ENCODE assay signal across 9 mouse cellular contexts in the genomic region with DNA sequence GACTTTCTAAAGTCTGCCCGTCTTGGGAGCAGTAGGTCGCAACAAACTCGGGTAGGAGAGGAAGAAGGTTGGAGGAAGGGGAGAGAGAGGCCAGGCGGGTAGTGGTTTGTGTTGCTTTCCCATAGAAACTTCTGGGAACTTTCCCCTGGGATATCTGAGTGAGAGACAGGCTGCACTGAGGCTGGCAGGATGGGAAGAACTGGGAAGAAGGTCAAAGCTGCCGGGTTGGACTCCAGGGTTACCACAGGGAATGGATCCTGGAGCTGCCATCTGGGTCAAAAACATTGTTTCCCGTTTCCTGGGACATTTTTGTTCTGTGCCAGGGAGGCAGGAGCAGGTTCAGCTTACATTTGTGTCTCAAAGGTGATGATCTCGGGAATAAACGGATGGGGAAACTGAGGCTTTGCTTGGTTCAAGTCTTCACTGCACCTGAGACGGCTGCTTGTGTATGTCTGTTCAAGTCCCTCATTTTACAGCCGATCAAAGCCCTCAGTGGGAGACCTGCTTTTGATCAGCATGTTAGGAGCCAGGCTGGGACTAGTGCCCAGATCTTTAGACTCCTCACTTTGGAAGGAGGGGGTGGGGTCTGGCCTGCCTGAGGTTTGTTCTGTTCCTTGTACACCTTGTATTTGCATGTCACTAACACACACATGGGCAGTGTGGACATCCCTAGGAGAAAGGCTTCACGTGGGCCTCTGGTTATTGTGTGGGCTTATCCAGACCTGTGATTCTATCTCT. TPM values are rescaled to one million over a fixed set of nuclear protein-coding genes. Genes with fewer than 3 reads are reported as not detected.
DNase-seq lines count a peak whose midpoint lies in the region; ATAC-seq and TF ChIP-seq lines count a peak whose summit lies in the region.
"Had no signal": no experiment of that assay in that cellular context is flagged by ENCODE, and none has a peak within 500 bp of the region (broad histone marks: within the 10 kb centered on the region; RNA-seq: fewer than 3 reads in every experiment).

No protein-coding gene starts in this region.

- peaks cover 14% of the 10 kb centered on the region; the same call in 1 of the 2 replicates for H3K27me3 ChIP-seq in lung, embryonic 16.5 days (ENCODE audit: control insufficient read depth, insufficient read depth, low read depth, low read length)
- peaks cover 20% of the 10 kb centered on the region for H3K27me3 ChIP-seq in limb, embryonic 14.5 days (ENCODE audit: control insufficient read depth, insufficient read depth, low read length)

- H3K4me2 ChIP-seq in lung, embryonic 16.5 days (ENCODE audit: low read depth, low read length) = peak overlapping the region; percentile 62
- H3K4me2 ChIP-seq in limb, embryonic 14.5 days (replicated peaks; ENCODE audit: low read depth, low read length, severe bottlenecking) = peak overlapping the region; percentile 56

- H3K27ac ChIP-seq in lung, embryonic 16.5 days (ENCODE audit: low read length) = no peak overlapping the region
- no peak overlapping the region for H3K27ac ChIP-seq in limb, embryonic 14.5 days (replicated peaks; ENCODE audit: low read depth, low read length)

- H3K36me3 ChIP-seq in lung, embryonic 16.5 days (ENCODE audit: control insufficient read depth, insufficient read depth, low read length) = no peaks in the 10 kb centered on the region
- H3K36me3 ChIP-seq in limb, embryonic 14.5 days (ENCODE audit: control insufficient read depth, insufficient read depth, low read length) = no peaks in the 10 kb centered on the region

- peak; percentile 30 for DNase-seq in adrenal gland, postnatal 10 days
- no peak for DNase-seq in adrenal gland, postnatal 4 days (ENCODE audit: low spot score in 2 of 2)
- no peak for DNase-seq in lung, postnatal 36 days
- DNase-seq in limb, embryonic 14.5 days (ENCODE audit: low spot score) = peak; percentile 22
- DNase-seq in Muller cell, postnatal 12 days (ENCODE audit: inconsistent ontology term) = no peak
- no peak for DNase-seq in kidney, postnatal 4 days
- no peak for DNase-seq in cerebellum, adult 9-10 months
- DNase-seq: gastrocnemius, postnatal 14 days had no signal

- H3K9me3 ChIP-seq in lung, embryonic 16.5 days (ENCODE audit: control insufficient read depth, low read length) = no peaks in the 10 kb centered on the region
- H3K9me3 ChIP-seq in limb, embryonic 14.5 days (ENCODE audit: control insufficient read depth, low read length) = no peaks in the 10 kb centered on the region

- H3K4me3 ChIP-seq in lung, embryonic 16.5 days (ENCODE audit: low read length) = peak overlapping the region; percentile 41
- H3K4me3 ChIP-seq in limb, embryonic 14.5 days (replicated peaks; ENCODE audit: low read length) = 0 out of 2 replicates have a peak overlapping the region, but pooled peaks have one; percentile 34

- TF ChIP-seq POLR2A in limb, embryonic 14.5 days (IDR thresholded peaks at IDR 0.05; ENCODE audit: borderline replicate concordance, extremely low read depth, insufficient read depth, insufficient read length) = no peak

- 0 out of 2 replicates have a peak overlapping the region, but pooled peaks have one; percentile 30 for H3K9ac ChIP-seq in lung, embryonic 16.5 days (ENCODE audit: low read length)
- H3K9ac ChIP-seq in limb, embryonic 14.5 days (ENCODE audit: low read depth, low read length, severe bottlenecking) = no peak overlapping the region

- no peak for ATAC-seq in lung, embryonic 16.5 days (ENCODE audit: low read depth)
- ATAC-seq in limb, embryonic 14.5 days (ENCODE audit: low FRiP score, low read depth) = peak; percentile 35; the same call in 1 of the 2 replicates

- 33% methylated on average over 11 of the region's 11 CpGs for WGBS in lung, embryonic 16.5 days
- WGBS in limb, embryonic 14.5 days = 22% methylated on average over 11 of the region's 11 CpGs

- H3K4me1 ChIP-seq in lung, embryonic 16.5 days (replicated peaks; ENCODE audit: control insufficient read depth, insufficient read depth, low read length) = peaks cover 7% of the 10 kb centered on the region
- peaks cover 3% of the 10 kb centered on the region; the same call in 1 of the 2 replicates for H3K4me1 ChIP-seq in limb, embryonic 14.5 days (ENCODE audit: control insufficient read depth, insufficient read depth, low read length)

RNA-seq across cellular contexts. Expression of gene Sctr, which starts 1.3 kb away (rescaled TPM):
- total RNA-seq in adrenal gland, postnatal 10 days (2021) = 10 to 100 TPM; 12.7 to 17.7 TPM
- 10 to 100 TPM; 15.5 to 19.7 TPM for total RNA-seq in adrenal gland, postnatal 4 days (2021)
- polyA plus RNA-seq in lung, embryonic 16.5 days (2015; fragmentation: Nextera tagmentation; extraction: Ambion mirVana) = 0.16 TPM in 1 of 2 replicates, not detected in the other
- 0.55 and 0.82 TPM in 2 replicates for polyA plus RNA-seq in limb, embryonic 14.5 days (2012; rRNA removed)
- 0.29 TPM in 1 of 2 replicates, not detected in the other for polyA plus RNA-seq in limb, embryonic 14.5 days (2014; fragmentation: Nextera tagmentation; extraction: Ambion mirVana)

RNA-seq across cellular contexts. Expression of gene Cfap221, which starts 11.0 kb away (rescaled TPM):
- under 1 TPM; 0.39 to 0.70 TPM for total RNA-seq in adrenal gland, postnatal 10 days (2021)
- under 1 TPM; 0.56 to 0.62 TPM for total RNA-seq in adrenal gland, postnatal 4 days (2021)
- 1.0 and 1.1 TPM in 2 replicates for polyA plus RNA-seq in lung, embryonic 16.5 days (2015; fragmentation: Nextera tagmentation; extraction: Ambion mirVana)
- polyA plus RNA-seq in limb, embryonic 14.5 days (2012; rRNA removed) = 0.06 TPM in 1 of 2 replicates, not detected in the other
- 0.18 TPM in 1 of 2 replicates, not detected in the other for polyA plus RNA-seq in limb, embryonic 14.5 days (2014; fragmentation: Nextera tagmentation; extraction: Ambion mirVana)
- total RNA-seq: gastrocnemius, postnatal 14 days had no signal

Comparison
In these comparisons a context has a peak if more than half of its experiments do, and no peak if none do; other contexts are left out.
1. DNase-seq: peak in adrenal gland, postnatal 10 days (single experiment) and limb, embryonic 14.5 days (single experiment); none in adrenal gland, postnatal 4 days (0 of 2), lung, postnatal 36 days (single experiment), Muller cell, postnatal 12 days (single experiment), kidney, postnatal 4 days (0 of 2) and cerebellum, adult 9-10 months (single experiment).